Mouse (Mus musculus) erythroblast, embryonic 14.5 days (primary cell): ENCODE data around the gene Obscn. TPM values are rescaled to one million over a fixed set of nuclear protein-coding genes. Genes with fewer than 3 reads are reported as not detected.

ENCODE experiments used
- H3K27me3 ChIP-seq: 2 replicates; pipeline ENCODE4 v1.6.1; 2012; ENCODE audit warnings: inconsistent platforms; ENCODE audit not compliant: control insufficient read depth
- H3K36me3 ChIP-seq: 2 replicates; pipeline ENCODE4 v1.6.1; 2012; ENCODE audit warnings: mild to moderate bottlenecking, inconsistent platforms; ENCODE audit not compliant: control insufficient read depth
- H3K4me1 ChIP-seq: 2 replicates; pipeline ENCODE4 v1.6.1; 2012; ENCODE audit warnings: inconsistent platforms; ENCODE audit not compliant: control insufficient read depth
- H3K4me3 ChIP-seq: replicated peaks from 2 replicates; pipeline ENCODE3; 2012; ENCODE audit warnings: moderate library complexity, mild to moderate bottlenecking, inconsistent platforms
- H3K9me3 ChIP-seq: 2 replicates; pipeline ENCODE4 v1.6.1; 2012; ENCODE audit warnings: low read length, inconsistent platforms, mixed read lengths; ENCODE audit not compliant: control insufficient read depth
- GATA1 ChIP-seq: IDR thresholded peaks from 2 replicates; pipeline ENCODE4 v1.6.1; 2012; ENCODE audit warnings: low read length, inconsistent platforms, mixed read lengths
- TAL1 ChIP-seq: IDR thresholded peaks from 3 replicates; pipeline ENCODE4 v1.6.1; 2012; ENCODE audit warnings: low read length, inconsistent platforms, mixed read lengths
- polyA plus RNA-seq: library from polyadenylated mRNA; stranded (reverse); fragments of >175 nt; gene quantifications from 2 replicates; pipeline ENCODE4 v1.2.3, GENCODE M21; 2012

Gene Obscn
- polyA plus RNA-seq, 1 experiment = 0.01 TPM

- Histone ChIP-seq H3K4me1 (no peaks in the 10 kb centered on the region), H3K4me3 (no peak overlapping the region), H3K36me3 (no peaks in the 10 kb centered on the region), H3K9me3 (no peaks in the 10 kb centered on the region), H3K27me3 (peaks cover 64% of the 10 kb centered on the region)
- no peak; the same call in 2 of the 3 replicates for TF ChIP-seq TAL1
- TF ChIP-seq GATA1 = no peak
Observed at GRCm38 (mm10) chr11:59134373-59134997, 1.7 kb downstream of the Obscn start.

- Histone ChIP-seq H3K36me3 (no peaks in the 10 kb centered on the region), H3K9me3 (no peaks in the 10 kb centered on the region), H3K27me3 (peaks cover 49% of the 10 kb centered on the region), H3K4me3 (no peak overlapping the region), H3K4me1 (no peaks in the 10 kb centered on the region)
- TF ChIP-seq TAL1 (no peak), GATA1 (no peak)
Observed at GRCm38 (mm10) chr11:59132065-59132464, 4.1 kb downstream of the Obscn start.

- Histone ChIP-seq H3K4me3 (no peak overlapping the region), H3K27me3 (peaks cover 43% of the 10 kb centered on the region), H3K9me3 (no peaks in the 10 kb centered on the region), H3K4me1 (no peaks in the 10 kb centered on the region), H3K36me3 (no peaks in the 10 kb centered on the region)
- TF ChIP-seq TAL1 (no peak), GATA1 (no peak)
Observed at GRCm38 (mm10) chr11:59131348-59131919, 4.8 kb downstream of the Obscn start.

GRCm38 (mm10) chr11:59130782-59131181 is 5.4 kb downstream of the Obscn start:
- Histone ChIP-seq H3K4me3 (no peak overlapping the region), H3K9me3 (no peaks in the 10 kb centered on the region), H3K4me1 (no peaks in the 10 kb centered on the region), H3K36me3 (no peaks in the 10 kb centered on the region), H3K27me3 (peaks cover 36% of the 10 kb centered on the region)
- TF ChIP-seq GATA1 = no peak
- TF ChIP-seq TAL1 = no peak

GRCm38 (mm10) chr11:59105945-59106344 is 30.3 kb downstream of the Obscn start:
- Histone ChIP-seq H3K36me3 (no peaks in the 10 kb centered on the region), H3K9me3 (peaks cover 13% of the 10 kb centered on the region), H3K27me3 (no peaks in the 10 kb centered on the region; the same call in 1 of the 2 replicates), H3K4me3 (no peak overlapping the region), H3K4me1 (no peaks in the 10 kb centered on the region)
- TF ChIP-seq TAL1 (no peak), GATA1 (no peak)

- no peak for TF ChIP-seq GATA1
- TF ChIP-seq TAL1 = no peak
- Histone ChIP-seq H3K4me3 (no peak overlapping the region), H3K4me1 (no peaks in the 10 kb centered on the region), H3K36me3 (no peaks in the 10 kb centered on the region), H3K27me3 (no peaks in the 10 kb centered on the region; the same call in 1 of the 2 replicates), H3K9me3 (peaks cover 13% of the 10 kb centered on the region)
Observed at GRCm38 (mm10) chr11:59102324-59102723, 33.9 kb downstream of the Obscn start.

- no peaks in the 10 kb centered on the region for H3K4me1 ChIP-seq
- no peak overlapping the region for H3K4me3 ChIP-seq
- no peaks in the 10 kb centered on the region for H3K36me3 ChIP-seq
- peaks cover 4% of the 10 kb centered on the region for H3K9me3 ChIP-seq
- no peak for TF ChIP-seq TAL1
- TF ChIP-seq GATA1 = no peak
- H3K27me3 ChIP-seq = no peaks in the 10 kb centered on the region
Observed at GRCm38 (mm10) chr11:59098339-59098738, 37.9 kb downstream of the Obscn start.

- no peaks in the 10 kb centered on the region for H3K36me3 ChIP-seq
- no peaks in the 10 kb centered on the region for H3K27me3 ChIP-seq
- no peaks in the 10 kb centered on the region for H3K4me1 ChIP-seq
- H3K9me3 ChIP-seq = peaks cover 4% of the 10 kb centered on the region
- TF ChIP-seq GATA1 = no peak
- no peak for TF ChIP-seq TAL1
- H3K4me3 ChIP-seq = no peak overlapping the region
Observed at GRCm38 (mm10) chr11:59097770-59098169, 38.4 kb downstream of the Obscn start.

- no peaks in the 10 kb centered on the region for H3K4me1 ChIP-seq
- H3K27me3 ChIP-seq = no peaks in the 10 kb centered on the region
- H3K4me3 ChIP-seq = no peak overlapping the region
Observed at GRCm38 (mm10) chr11:59094213-59094612, 42.0 kb downstream of the Obscn start.

GRCm38 (mm10) chr11:59087581-59087980 is 48.6 kb downstream of the Obscn start:
- H3K27me3 ChIP-seq = no peaks in the 10 kb centered on the region
- TF ChIP-seq TAL1 (no peak), GATA1 (no peak)
- no peaks in the 10 kb centered on the region for H3K36me3 ChIP-seq
- H3K4me3 ChIP-seq = no peak overlapping the region
- H3K9me3 ChIP-seq = no peaks in the 10 kb centered on the region
- peaks cover 2% of the 10 kb centered on the region; the same call in 1 of the 2 replicates for H3K4me1 ChIP-seq

More at GRCm38 (mm10) chr11:59094213-59094612, 42.0 kb downstream of the Obscn start:
- H3K36me3 ChIP-seq = no peaks in the 10 kb centered on the region
- TF ChIP-seq TAL1 (no peak), GATA1 (no peak)
- H3K9me3 ChIP-seq = peaks cover 4% of the 10 kb centered on the region
